Mouse (Mus musculus) CH12.LX (cell line): ENCODE results near the gene Rap2b. TPM values are rescaled to one million over a fixed set of nuclear protein-coding genes. Genes with fewer than 3 reads are reported as not detected.

Experiments
- DNase-seq: peaks from one replicate; pipeline ENCODE4 v3.0.0-alpha.2; 2013; ENCODE audit errors: extremely low read depth
- H3K27ac ChIP-seq: 2 replicates; pipeline ENCODE4 v1.5.1; 2012; ENCODE audit warnings: low read depth, mild to moderate bottlenecking, control low read depth, moderate library complexity; ENCODE audit not compliant: insufficient read depth
- H3K27me3 ChIP-seq: replicated peaks from 2 replicates; pipeline ENCODE3; 2012; ENCODE audit warnings: inconsistent platforms
- H3K36me3 ChIP-seq, 2 experiments: replicated peaks in 1 of 2; 2 replicates each; pipeline versions ENCODE3 to v1.6.1; 2012; ENCODE audit warnings: inconsistent platforms in 1 of 2, low read length in 1 of 2, mild to moderate bottlenecking in 1 of 2, mixed read lengths in 1 of 2, moderate library complexity in 1 of 2; ENCODE audit not compliant: control insufficient read depth in 1 of 2, insufficient read depth in 1 of 2
- H3K4me1 ChIP-seq, 2 experiments: 2 replicates each; pipeline ENCODE4 v1.6.1; 2012; ENCODE audit warnings: inconsistent platforms in 1 of 2, moderate library complexity in 1 of 2; ENCODE audit not compliant: insufficient read depth in 2 of 2, control insufficient read depth in 1 of 2
- H3K4me2 ChIP-seq: 2 replicates; pipeline ENCODE4 v1.6.1; 2012; ENCODE audit warnings: low read depth, mild to moderate bottlenecking, control low read depth; ENCODE audit not compliant: poor library complexity, insufficient read depth, severe bottlenecking
- H3K4me3 ChIP-seq, 3 experiments: fragments of 150-350 bp in 1 of 3; sonication (generic) in 1 of 3; replicated peaks in 1 of 3; 2 replicates each; pipeline versions ENCODE3 to v1.5.1; 2011 to 2012; ENCODE audit warnings: low read depth in 2 of 3, low read length in 2 of 3, mild to moderate bottlenecking in 2 of 3, moderate library complexity in 2 of 3, control low read depth in 1 of 3, improper control_type of control experiment in 1 of 3, inconsistent platforms in 1 of 3, mixed read lengths in 1 of 3; ENCODE audit not compliant: poor library complexity in 1 of 3
- H3K79me2 ChIP-seq: replicated peaks from 2 replicates; pipeline ENCODE4 v1.6.1; 2012; ENCODE audit warnings: mild to moderate bottlenecking, moderate library complexity; ENCODE audit not compliant: control insufficient read depth, poor library complexity, insufficient read depth, severe bottlenecking; ENCODE audit errors: extremely low read depth
- H3K9ac ChIP-seq: 2 replicates; pipeline ENCODE4 v1.6.1; 2012; ENCODE audit warnings: low read depth, mild to moderate bottlenecking, control low read depth, moderate library complexity; ENCODE audit not compliant: insufficient read depth
- H3K9me3 ChIP-seq: replicated peaks from 2 replicates; pipeline ENCODE3; 2012; ENCODE audit warnings: low read length, inconsistent platforms, mixed read lengths
- BHLHE40 ChIP-seq: IDR thresholded peaks from 2 replicates; pipeline ENCODE4 v1.6.1; 2011; ENCODE audit warnings: mild to moderate bottlenecking, low read depth, low read length, improper control_type of control experiment
- CHD1 ChIP-seq: IDR thresholded peaks from 2 replicates; pipeline ENCODE4 v1.6.1; 2012; ENCODE audit warnings: low read depth, low read length, improper control_type of control experiment, inconsistent platforms
- CTCF ChIP-seq, 2 experiments: IDR thresholded peaks in 1 of 2; conservative IDR thresholded peaks in 1 of 2; 2 replicates each; pipeline ENCODE4 v1.5.1; 2011 to 2012; ENCODE audit warnings: low read depth in 2 of 2, low read length in 2 of 2, improper control_type of control experiment in 1 of 2, inconsistent platforms in 1 of 2, mild to moderate bottlenecking in 1 of 2, moderate library complexity in 1 of 2
- EP300 ChIP-seq: IDR thresholded peaks from 2 replicates; pipeline ENCODE4 v1.6.1; 2011; ENCODE audit warnings: low read length, improper control_type of control experiment
- ETS1 ChIP-seq: conservative IDR thresholded peaks from 2 replicates; pipeline ENCODE4 v1.6.1; 2012; ENCODE audit warnings: low read depth, mild to moderate bottlenecking, inconsistent platforms, low read length, improper control_type of control experiment, moderate library complexity
- GABPA ChIP-seq: IDR thresholded peaks from 2 replicates; pipeline ENCODE4 v1.6.1; 2012; ENCODE audit warnings: low read depth, low read length, improper control_type of control experiment, inconsistent platforms; ENCODE audit not compliant: insufficient replicate concordance
- MAFK ChIP-seq: IDR thresholded peaks from 2 replicates; pipeline ENCODE4 v1.6.1; 2011; ENCODE audit warnings: low read length, improper control_type of control experiment; ENCODE audit not compliant: insufficient replicate concordance
- MAZ ChIP-seq: IDR thresholded peaks from 2 replicates; pipeline ENCODE4 v1.6.1; 2012; ENCODE audit warnings: low read depth, mild to moderate bottlenecking, inconsistent platforms, low read length, improper control_type of control experiment, moderate library complexity
- MEF2A ChIP-seq: IDR thresholded peaks from 2 replicates; pipeline ENCODE4 v1.6.1; 2014; ENCODE audit warnings: low read depth, mild to moderate bottlenecking, inconsistent platforms, low read length, improper control_type of control experiment, borderline replicate concordance
- MYC ChIP-seq: IDR thresholded peaks from 2 replicates; pipeline ENCODE4 v1.6.1; 2011; ENCODE audit warnings: low read depth, mild to moderate bottlenecking, improper control_type of control experiment, low read length
- NELFE ChIP-seq: IDR thresholded peaks from 2 replicates; pipeline ENCODE4 v1.6.1; 2011; ENCODE audit warnings: low read depth, low read length, improper control_type of control experiment
- PAX5 ChIP-seq: IDR thresholded peaks from 2 replicates; pipeline ENCODE4 v1.6.1; 2012; ENCODE audit warnings: low read length, inconsistent platforms, mixed read lengths
- POLR2A ChIP-seq: IDR thresholded peaks from 2 replicates; pipeline ENCODE4 v1.6.1; 2011; ENCODE audit warnings: low read depth, mild to moderate bottlenecking, improper control_type of control experiment, low read length
- POLR2AphosphoS2 ChIP-seq: IDR thresholded peaks from 2 replicates; pipeline ENCODE4 v1.6.1; 2011; ENCODE audit warnings: low read depth, low read length, improper control_type of control experiment
- RAD21 ChIP-seq: IDR thresholded peaks from 2 replicates; pipeline ENCODE4 v1.6.1; 2011; ENCODE audit warnings: low read depth, mild to moderate bottlenecking, low read length, improper control_type of control experiment, moderate library complexity
- TCF12 ChIP-seq: IDR thresholded peaks from 2 replicates; pipeline ENCODE4 v1.6.1; 2014; ENCODE audit warnings: low read depth, mild to moderate bottlenecking, inconsistent platforms, low read length, improper control_type of control experiment
- USF2 ChIP-seq: conservative IDR thresholded peaks from 2 replicates; pipeline ENCODE4 v1.6.1; 2011; ENCODE audit warnings: low read depth, low read length, improper control_type of control experiment
- ZC3H11A ChIP-seq: IDR thresholded peaks from 2 replicates; pipeline ENCODE4 v1.6.1; 2012; ENCODE audit warnings: low read depth, mild to moderate bottlenecking, inconsistent platforms, low read length, improper control_type of control experiment
- ZKSCAN1 ChIP-seq: IDR thresholded peaks from 2 replicates; pipeline ENCODE4 v1.6.1; 2012; ENCODE audit warnings: low read depth, inconsistent platforms, low read length, improper control_type of control experiment, borderline replicate concordance
- ZMIZ1 ChIP-seq: IDR thresholded peaks from 2 replicates; pipeline ENCODE4 v1.6.1; 2012; ENCODE audit warnings: low read depth, mild to moderate bottlenecking, inconsistent platforms, low read length, improper control_type of control experiment
- ZNF384 ChIP-seq: IDR thresholded peaks from 2 replicates; pipeline ENCODE4 v1.6.1; 2012; ENCODE audit warnings: low read depth, low read length, improper control_type of control experiment, inconsistent platforms
- dilution Hi-C: fragments of 300-500 bp; cut with MboI; formaldehyde crosslinking; loops from 2 replicates; pipeline ENCODE4 v1.14.3; 2020; ENCODE audit warnings: low sequenced_read_pairs; ENCODE audit not compliant: extremely low pct_unique_long_range_greater_than_20kb, extremely low pct_ligation_motif_present
- in situ Hi-C: fragments of 300-500 bp; cut with MboI; formaldehyde crosslinking; loops from 3 replicates; pipeline ENCODE4 v1.14.3; 2019; ENCODE audit warnings: low sequenced_read_pairs, low pct_ligation_motif_present, low pct_unique_long_range_greater_than_20kb, mixed read lengths
- polyA plus RNA-seq: library from polyadenylated mRNA; unstranded; fragments of >175 nt; gene quantifications from 2 replicates; pipeline ENCODE4 v1.2.1, GENCODE M21; 2012; ENCODE audit warnings: low read depth; ENCODE audit not compliant: insufficient read length
- total RNA-seq, 2 experiments: library from RNA; depleted of rRNA; stranded (reverse); fragments of 300-350 nt in 1 of 2; fragments of >200 nt in 1 of 2; gene quantifications; 2 replicates each; pipeline ENCODE4 v1.2.3; 2012 to 2014

Gene Rap2b
- total and polyA plus RNA-seq, 3 experiments, result not detected

- H3K9me3 ChIP-seq, result peaks cover 41% of the 10 kb centered on the region
- dilution Hi-C loops (no loop called here), in situ Hi-C loops (no loop called here)
- no peak for DNase-seq
- no peaks in the 10 kb centered on the region for H3K36me3 ChIP-seq
- no peaks in the 10 kb centered on the region for H3K27me3 ChIP-seq
- no peaks in the 10 kb centered on the region for H3K4me1 ChIP-seq
- H3K79me2 ChIP-seq, result no peaks in the 10 kb centered on the region
- no peak overlapping the region for H3K27ac ChIP-seq
- H3K4me3 ChIP-seq, result no peak overlapping the region
- H3K9ac ChIP-seq, result no peak overlapping the region
- TF ChIP-seq TCF12, result no peak
- no peak for TF ChIP-seq POLR2AphosphoS2
- TF ChIP-seq ETS1, result no peak
- TF ChIP-seq ZKSCAN1, result no peak
- TF ChIP-seq MAZ, result no peak
- no peak for TF ChIP-seq ZC3H11A
- no peak for TF ChIP-seq MYC
- TF ChIP-seq ZNF384, result no peak
- no peak for TF ChIP-seq CTCF (conservative IDR thresholded peaks at IDR 0.05 in 1 of 2, IDR thresholded peaks at IDR 0.05 in 1 of 2; ENCODE audit: low read depth in 2 of 2, low read length in 2 of 2)
- TF ChIP-seq EP300, result no peak
- TF ChIP-seq RAD21, result no peak
- TF ChIP-seq POLR2A, result no peak
- TF ChIP-seq ZMIZ1, result no peak
- no peak for TF ChIP-seq NELFE
- no peak for TF ChIP-seq USF2
- TF ChIP-seq CHD1, result no peak
- TF ChIP-seq GABPA, result no peak
- no peak overlapping the region for H3K4me2 ChIP-seq
These were observed 13.3 kb upstream of the Rap2b start for GRCm38 (mm10) chr3:61348036-61348614.

- TF ChIP-seq MEF2A (no peak), NELFE (no peak), PAX5 (no peak), MAFK (no peak), BHLHE40 (no peak), POLR2A (no peak)
- Histone ChIP-seq H3K27ac (no peak overlapping the region), H3K36me3 (no peaks in the 10 kb centered on the region), H3K4me3 (no peak overlapping the region), H3K4me1 (no peaks in the 10 kb centered on the region), H3K27me3 (no peaks in the 10 kb centered on the region), H3K9ac (no peak overlapping the region), H3K79me2 (no peaks in the 10 kb centered on the region), H3K9me3 (peaks cover 38% of the 10 kb centered on the region), H3K4me2 (no peak overlapping the region)
- in situ Hi-C loops (no loop called here), dilution Hi-C loops (no loop called here)
- DNase-seq, result no peak
These were observed 12.0 kb upstream of the Rap2b start for GRCm38 (mm10) chr3:61349433-61349832.
